ENCODE assay signal across 8 mouse cellular contexts in genomic region chr8:121906542-121907512, GRCm38 (mm10). TPM values are rescaled to one million over a fixed set of nuclear protein-coding genes. Genes with fewer than 3 reads are reported as not detected.
A peak's percentile ranks its signal among the peaks of the same experiment; 100 is the strongest.
DNase-seq lines count a peak whose midpoint lies in the region; ATAC-seq and TF ChIP-seq lines count a peak whose summit lies in the region.

No protein-coding gene starts in this region.

- H3K4me1 ChIP-seq in forebrain, embryonic 10.5 days, result peaks cover 76% of the 10 kb centered on the region
- peaks cover 6% of the 10 kb centered on the region; the same call in 1 of the 2 replicates for H3K4me1 ChIP-seq in lung, adult 2 months (ENCODE audit: control insufficient read depth, insufficient read depth, low read length)
- H3K4me1 ChIP-seq in neural tube, embryonic 12.5 days, result peaks cover 25% of the 10 kb centered on the region

- TF ChIP-seq CTCF in lung, adult 2 months (IDR thresholded peaks at IDR 0.05; ENCODE audit: insufficient read depth, low read length), result no peak

- TF ChIP-seq POLR2A in lung, adult 2 months (IDR thresholded peaks at IDR 0.05; ENCODE audit: borderline replicate concordance, extremely low read depth, low read depth, low read length), result no peak

- H3K27me3 ChIP-seq in forebrain, embryonic 10.5 days (ENCODE audit: poor library complexity, severe bottlenecking), result peaks cover 21% of the 10 kb centered on the region
- no peaks in the 10 kb centered on the region; the same call in none of the 2 replicates for H3K27me3 ChIP-seq in neural tube, embryonic 12.5 days (replicated peaks)

- H3K36me3 ChIP-seq in forebrain, embryonic 10.5 days (replicated peaks), result no peaks in the 10 kb centered on the region
- H3K36me3 ChIP-seq in neural tube, embryonic 12.5 days, result no peaks in the 10 kb centered on the region

- peak overlapping the region; percentile 65 for H3K9ac ChIP-seq in neural tube, embryonic 12.5 days

- peak; percentile 51 for ATAC-seq in inflammation-experienced regulatory T-cells, adult 6 months
- ATAC-seq in neural tube, embryonic 12.5 days (ENCODE audit: low FRiP score, low read depth), result peak; percentile 63

- no peaks in the 10 kb centered on the region for H3K9me3 ChIP-seq in forebrain, embryonic 10.5 days
- no peaks in the 10 kb centered on the region for H3K9me3 ChIP-seq in neural tube, embryonic 12.5 days

- H3K27ac ChIP-seq in forebrain, embryonic 10.5 days, result peak overlapping the region; percentile 87
- H3K27ac ChIP-seq in neural tube, embryonic 12.5 days, result no peak overlapping the region

- peak overlapping the region; percentile 85 for H3K4me3 ChIP-seq in forebrain, embryonic 10.5 days
- H3K4me3 ChIP-seq in lung, adult 2 months (replicated peaks; ENCODE audit: extremely low read depth, low read depth, low read length), result peak overlapping the region; percentile 76
- H3K4me3 ChIP-seq in neural tube, embryonic 12.5 days, result peak overlapping the region; percentile 67

- peak; percentile 45 for DNase-seq in layer of hippocampus, adult 11-12 months (ENCODE audit: low spot score)
- DNase-seq in layer of hippocampus, adult 9-11 months, result no peak
- peak; percentile 73 for DNase-seq in adrenal gland, postnatal 14 days
- peak; percentile 57 for DNase-seq in forebrain, embryonic 10.5 days (ENCODE audit: extremely low spot score, low spot score)
- DNase-seq in lung, adult 2 months, result peak; percentile 20
- DNase-seq in thymus, postnatal 4 days, result peak; percentile 50

- H3K4me2 ChIP-seq in neural tube, embryonic 12.5 days (replicated peaks), result peak overlapping the region; percentile 94

- WGBS in forebrain, embryonic 10.5 days, result under 1% methylated on average over 72 of the region's 72 CpGs
- WGBS in lung, adult 2 months, result under 1% methylated on average over 72 of the region's 72 CpGs
- WGBS in neural tube, embryonic 12.5 days, result under 1% methylated on average over 72 of the region's 72 CpGs

RNA-seq across cellular contexts. Expression of gene Slc7a5, which starts 0.7 kb away (rescaled TPM):
- total RNA-seq in adrenal gland, postnatal 14 days (2021), result 41.4 and 46.8 TPM in 2 replicates
- polyA plus RNA-seq in forebrain, embryonic 10.5 days (2016; fragmentation: Nextera tagmentation; extraction: Ambion mirVana), result 27.4 and 30.5 TPM in 2 replicates
- 1 to 10 TPM; 2.5 to 4.4 (median 2.6) TPM for polyA plus RNA-seq in inflammation-experienced regulatory T-cells, adult 6 months (2017; shearing (Covaris generic))
- polyA plus RNA-seq in lung, adult 2 months (2012; rRNA removed), result 11.4 and 12.1 TPM in 2 replicates
- 32.0 and 40.8 TPM in 2 replicates for polyA plus RNA-seq in neural tube, embryonic 12.5 days (2016; fragmentation: Nextera tagmentation; extraction: Ambion mirVana)

RNA-seq across cellular contexts. Expression of gene Car5a, which starts 37.9 kb away (rescaled TPM):
- total RNA-seq in adrenal gland, postnatal 14 days (2021), result 0.30 and 6.4 TPM in 2 replicates
- polyA plus RNA-seq in forebrain, embryonic 10.5 days (2016; fragmentation: Nextera tagmentation; extraction: Ambion mirVana), result not detected in 2 replicates
- polyA plus RNA-seq in inflammation-experienced regulatory T-cells, adult 6 months (2017; shearing (Covaris generic)), result not detected
- polyA plus RNA-seq in lung, adult 2 months (2012; rRNA removed), result 0.18 and 0.26 TPM in 2 replicates
- 0.19 and 0.32 TPM in 2 replicates for polyA plus RNA-seq in neural tube, embryonic 12.5 days (2016; fragmentation: Nextera tagmentation; extraction: Ambion mirVana)

RNA-seq across cellular contexts. Expression of gene Banp, which starts 42.7 kb away (rescaled TPM):
- total RNA-seq in adrenal gland, postnatal 14 days (2021), result 30.4 and 31.2 TPM in 2 replicates
- 44.1 and 56.4 TPM in 2 replicates for polyA plus RNA-seq in forebrain, embryonic 10.5 days (2016; fragmentation: Nextera tagmentation; extraction: Ambion mirVana)
- polyA plus RNA-seq in inflammation-experienced regulatory T-cells, adult 6 months (2017; shearing (Covaris generic)), result 10 to 100 TPM; 35.0 to 37.5 (median 36.2) TPM
- polyA plus RNA-seq in lung, adult 2 months (2012; rRNA removed), result 55.2 and 57.8 TPM in 2 replicates
- polyA plus RNA-seq in neural tube, embryonic 12.5 days (2016; fragmentation: Nextera tagmentation; extraction: Ambion mirVana), result 54.9 and 55.5 TPM in 2 replicates
